Mouse (Mus musculus): ENCODE measurements around the gene 6430548M08Rik.

The 6430548M08Rik gene

GRCm38 (mm10) chr8:120109149-120109548 lies 4.8 kb upstream of the 6430548M08Rik start:
- DNase-seq (ENCODE audit: low read depth, low spot score): no peak

GRCm38 (mm10) chr8:120110966-120111365 lies 3.0 kb upstream of the 6430548M08Rik start:
- DNase-seq (ENCODE audit: low read depth, low spot score): no peak

GRCm38 (mm10) chr8:120111382-120111781 lies 2.6 kb upstream of the 6430548M08Rik start:
- no peak for DNase-seq (ENCODE audit: low read depth, low spot score)

GRCm38 (mm10) chr8:120112535-120112934 lies 1.4 kb upstream of the 6430548M08Rik start:
- no peak for DNase-seq (ENCODE audit: low read depth, low spot score)

GRCm38 (mm10) chr8:120113306-120113705 lies 646 bp upstream of the 6430548M08Rik start:
- no peak for DNase-seq (ENCODE audit: low read depth, low spot score)

GRCm38 (mm10) chr8:120114315-120114841 lies 426 bp downstream of the 6430548M08Rik start:
- no peak for DNase-seq (ENCODE audit: low read depth, low spot score)

GRCm38 (mm10) chr8:120116600-120116999 lies 2.6 kb downstream of the 6430548M08Rik start:
- DNase-seq (ENCODE audit: low read depth, low spot score): no peak

- DNase-seq (ENCODE audit: low read depth, low spot score): no peak
Observed at GRCm38 (mm10) chr8:120118162-120118561, 4.2 kb downstream of the 6430548M08Rik start.

GRCm38 (mm10) chr8:120118847-120119246 lies 4.9 kb downstream of the 6430548M08Rik start:
- DNase-seq (ENCODE audit: low read depth, low spot score): no peak

GRCm38 (mm10) chr8:120119429-120119828 lies 5.5 kb downstream of the 6430548M08Rik start:
- DNase-seq (ENCODE audit: low read depth, low spot score): no peak

- DNase-seq (ENCODE audit: low read depth, low spot score): no peak
Observed at GRCm38 (mm10) chr8:120119931-120120330, 6.0 kb downstream of the 6430548M08Rik start.

- DNase-seq (ENCODE audit: low read depth, low spot score): no peak
Observed at GRCm38 (mm10) chr8:120120951-120121350, 7.0 kb downstream of the 6430548M08Rik start.

- no peak for DNase-seq (ENCODE audit: low read depth, low spot score)
Observed at GRCm38 (mm10) chr8:120124261-120124660, 10.3 kb downstream of the 6430548M08Rik start.

- DNase-seq (ENCODE audit: low read depth, low spot score): no peak
Observed at GRCm38 (mm10) chr8:120124836-120125389, 11.0 kb downstream of the 6430548M08Rik start.

GRCm38 (mm10) chr8:120126357-120127161 lies 12.6 kb downstream of the 6430548M08Rik start:
- no peak for DNase-seq (ENCODE audit: low read depth, low spot score)

- DNase-seq (ENCODE audit: low read depth, low spot score): no peak
Observed at GRCm38 (mm10) chr8:120129547-120129946, 15.6 kb downstream of the 6430548M08Rik start.

GRCm38 (mm10) chr8:120131158-120131557 lies 17.2 kb downstream of the 6430548M08Rik start:
- DNase-seq (ENCODE audit: low read depth, low spot score): no peak

- DNase-seq (ENCODE audit: low read depth, low spot score): no peak
Observed at GRCm38 (mm10) chr8:120133169-120133568, 19.2 kb downstream of the 6430548M08Rik start.

- DNase-seq (ENCODE audit: low read depth, low spot score): no peak
Observed at GRCm38 (mm10) chr8:120135687-120136086, 21.7 kb downstream of the 6430548M08Rik start.

GRCm38 (mm10) chr8:120136618-120137017 lies 22.7 kb downstream of the 6430548M08Rik start:
- no peak for DNase-seq (ENCODE audit: low read depth, low spot score)

GRCm38 (mm10) chr8:120138958-120139357 lies 25.0 kb downstream of the 6430548M08Rik start:
- DNase-seq (ENCODE audit: low read depth, low spot score): no peak

GRCm38 (mm10) chr8:120140769-120141168 lies 26.8 kb downstream of the 6430548M08Rik start:
- DNase-seq (ENCODE audit: low read depth, low spot score): no peak
